Mouse (Mus musculus) midbrain, embryonic 11.5 days (tissue): ENCODE results near the gene Zfp758. TPM values are rescaled to one million over a fixed set of nuclear protein-coding genes. Genes with fewer than 3 reads are reported as not detected.
"Not testable (repeated sequence)": the region's sequence is repeated elsewhere in the genome, so short reads cannot be mapped to it uniquely, and the experiment has no call there.

Experiments
- ATAC-seq: fragments of 200-750 bp; cut with Nextera tagmentation; 2 replicates; pipeline ENCODE4 v1.8.0; 2017; ENCODE audit warnings: moderate TSS enrichment, moderate library complexity; ENCODE audit not compliant: low FRiP score
- DNase-seq: peaks from one replicate; pipeline ENCODE4 v3.0.0; 2015; ENCODE audit warnings: low spot score; ENCODE audit errors: missing footprints
- H3K27ac ChIP-seq: fragments of 300-500 bp; sonication (generic); 2 replicates; pipeline ENCODE4 v1.5.1; 2014; ENCODE audit warnings: low read depth, low read length
- H3K27me3 ChIP-seq: fragments of 300-500 bp; sonication (generic); 2 replicates; pipeline ENCODE4 v1.6.1; 2014; ENCODE audit warnings: mild to moderate bottlenecking, low read length, moderate library complexity, mixed read lengths; ENCODE audit not compliant: control insufficient read depth, insufficient read depth
- H3K36me3 ChIP-seq: fragments of 300-500 bp; sonication (generic); 2 replicates; pipeline ENCODE4 v1.6.1; 2014; ENCODE audit warnings: mild to moderate bottlenecking, low read length, moderate library complexity, mixed read lengths; ENCODE audit not compliant: control insufficient read depth, insufficient read depth
- H3K4me1 ChIP-seq: fragments of 300-500 bp; sonication (generic); 2 replicates; pipeline ENCODE4 v1.6.1; 2014; ENCODE audit warnings: low read length; ENCODE audit not compliant: control insufficient read depth, insufficient read depth
- H3K4me2 ChIP-seq: fragments of 300-500 bp; sonication (generic); 2 replicates; pipeline ENCODE4 v1.6.1; 2014; ENCODE audit warnings: mild to moderate bottlenecking, moderate library complexity
- H3K4me3 ChIP-seq: fragments of 300-500 bp; sonication (generic); 2 replicates; pipeline ENCODE4 v1.5.1; 2014; ENCODE audit warnings: low read depth, low read length
- H3K9ac ChIP-seq: fragments of 300-500 bp; sonication (generic); 2 replicates; pipeline ENCODE4 v1.6.1; 2014; ENCODE audit warnings: low read length
- H3K9me3 ChIP-seq: fragments of 300-500 bp; sonication (generic); 2 replicates; pipeline ENCODE4 v1.6.1; 2016; ENCODE audit warnings: low read length; ENCODE audit not compliant: control insufficient read depth
- WGBS: fragments of 180-500 bp; shearing (Covaris S2); extraction: QIAGEN DNeasy Blood & Tissue Kit; methylation state at CpG from one replicate; pipeline ENCODE4 v1.1.7; 2014; 5-methylcytosine and 5-hydroxymethylcytosine counted together
- polyA plus RNA-seq: library from polyadenylated mRNA; unstranded; fragments of >200 nt; fragmentation: Nextera tagmentation; extraction: Ambion mirVana; gene quantifications from 2 replicates; pipeline ENCODE4 v1.2.1, GENCODE M21; 2014

Gene Zfp758
- polyA plus RNA-seq = 11.9 and 14.8 TPM in 2 replicates

GRCm38 (mm10) chr17:22361101-22361781 lies at the start of gene Zfp758, which contains the start of gene Zfp944:
Gene Zfp758 (plus strand): TSS chr17:22361453.
Gene Zfp944 (minus strand): TSS chr17:22361400.
- H3K36me3 ChIP-seq, H3K4me1 ChIP-seq, H3K9me3 ChIP-seq, H3K27me3 ChIP-seq: not testable (repeated sequence)
- Histone ChIP-seq H3K4me2 (peak within 1 kb of the TSS; percentile 52), H3K4me3 (peak within 1 kb of the TSS; percentile 48), H3K27ac (peak within 1 kb of the TSS; percentile 72; the same call in 1 of the 2 replicates), H3K9ac (peak within 1 kb of the TSS; percentile 53)
- peak; percentile 99 for ATAC-seq
- DNase-seq = peak; percentile 96
- under 1% methylated on average over 27 of the region's 43 CpGs for WGBS

GRCm38 (mm10) chr17:22314219-22314618 lies 47.0 kb upstream of the Zfp758 start:
- WGBS = 0% methylated on average over 3 of the region's 3 CpGs
- not testable (repeated sequence) for H3K4me1 ChIP-seq, H3K9me3 ChIP-seq, H3K27me3 ChIP-seq, H3K36me3 ChIP-seq, DNase-seq
- Histone ChIP-seq H3K9ac (peak overlapping the region; percentile 64), H3K4me2 (peak overlapping the region; percentile 42; the same call in 1 of the 2 replicates), H3K27ac (peak overlapping the region; percentile 63; the same call in 1 of the 2 replicates), H3K4me3 (peak overlapping the region; percentile 50)
- ATAC-seq = peak; percentile 81

GRCm38 (mm10) chr17:22314730-22315226 lies 46.5 kb upstream of the Zfp758 start, which contains the start of gene CT030661.1:
Gene CT030661.1 (minus strand): TSS chr17:22314837.
- H3K9me3 ChIP-seq, H3K27me3 ChIP-seq, H3K36me3 ChIP-seq, H3K4me1 ChIP-seq: not testable (repeated sequence)
- WGBS = 0% methylated on average over 20 of the region's 20 CpGs
- ATAC-seq (peak; percentile 99), DNase-seq (peak; percentile 99)
- H3K27ac ChIP-seq = peak within 1 kb of the TSS; percentile 63; the same call in 1 of the 2 replicates
- H3K4me2 ChIP-seq = peak within 1 kb of the TSS; percentile 42; the same call in 1 of the 2 replicates
- peak within 1 kb of the TSS; percentile 64 for H3K9ac ChIP-seq
- peak within 1 kb of the TSS; percentile 50 for H3K4me3 ChIP-seq

GRCm38 (mm10) chr17:22315247-22315646 lies 46.0 kb upstream of the Zfp758 start:
- Histone ChIP-seq H3K9ac (peak overlapping the region; percentile 64; the same call in 1 of the 2 replicates), H3K4me3 (peak overlapping the region; percentile 50), H3K4me2 (peak overlapping the region; percentile 42; the same call in 1 of the 2 replicates)
- not testable (repeated sequence) for DNase-seq, H3K4me1 ChIP-seq, H3K9me3 ChIP-seq, H3K36me3 ChIP-seq, H3K27me3 ChIP-seq, H3K27ac ChIP-seq
- 17% methylated on average over 2 of the region's 2 CpGs for WGBS
- peak; percentile 20 for ATAC-seq

- Histone ChIP-seq H3K9me3 (no peaks in the 10 kb centered on the region), H3K27ac (no peak overlapping the region), H3K9ac (no peak overlapping the region), H3K4me2 (no peak overlapping the region), H3K36me3 (peaks cover 2% of the 10 kb centered on the region; the same call in 1 of the 2 replicates), H3K4me1 (no peaks in the 10 kb centered on the region), H3K4me3 (no peak overlapping the region), H3K27me3 (no peaks in the 10 kb centered on the region)
- ATAC-seq (0 out of 2 replicates have a peak, but pooled peaks have one; percentile 54), DNase-seq (peak; percentile 88)
These were observed 8.5 kb upstream of the Zfp758 start for GRCm38 (mm10) chr17:22352794-22353193.

- Histone ChIP-seq H3K4me2 (peak overlapping the region; percentile 52), H3K36me3 (no peaks in the 10 kb centered on the region), H3K4me1 (peaks cover 8% of the 10 kb centered on the region), H3K4me3 (peak overlapping the region; percentile 48), H3K27ac (no peak overlapping the region), H3K9ac (peak overlapping the region; percentile 48; the same call in 1 of the 2 replicates), H3K27me3 (no peaks in the 10 kb centered on the region), H3K9me3 (peaks cover 8% of the 10 kb centered on the region; the same call in 1 of the 2 replicates)
- DNase-seq (peak; percentile 83), ATAC-seq (peak; percentile 8; the same call in 1 of the 2 replicates)
- 34% methylated on average over 5 of the region's 5 CpGs for WGBS
These were observed 681 bp upstream of the Zfp758 start for GRCm38 (mm10) chr17:22360572-22360971.

GRCm38 (mm10) chr17:22363895-22364294 lies 2.6 kb downstream of the Zfp758 start:
- no peak overlapping the region for H3K4me2 ChIP-seq
- DNase-seq (no peak), ATAC-seq (no peak)
- 89% methylated on average over 3 of the region's 3 CpGs for WGBS
- H3K4me1 ChIP-seq = peaks cover 8% of the 10 kb centered on the region
- no peak overlapping the region for H3K4me3 ChIP-seq
- peaks cover 11% of the 10 kb centered on the region; the same call in 1 of the 2 replicates for H3K9me3 ChIP-seq
- H3K27me3 ChIP-seq = no peaks in the 10 kb centered on the region
- H3K9ac ChIP-seq = no peak overlapping the region
- no peak overlapping the region for H3K27ac ChIP-seq
- peaks cover 2% of the 10 kb centered on the region; the same call in 1 of the 2 replicates for H3K36me3 ChIP-seq

- no peak for DNase-seq
- H3K27ac ChIP-seq = no peak overlapping the region
- no peaks in the 10 kb centered on the region for H3K36me3 ChIP-seq
- H3K9me3 ChIP-seq = no peaks in the 10 kb centered on the region
- ATAC-seq = no peak
- H3K4me1 ChIP-seq = no peaks in the 10 kb centered on the region
- H3K4me2 ChIP-seq = no peak overlapping the region
- no peak overlapping the region for H3K9ac ChIP-seq
- H3K27me3 ChIP-seq = no peaks in the 10 kb centered on the region
- WGBS = 74% methylated on average over 2 of the region's 2 CpGs
- H3K4me3 ChIP-seq = no peak overlapping the region
These were observed 49.5 kb downstream of the Zfp758 start for GRCm38 (mm10) chr17:22410756-22411155.

- Histone ChIP-seq H3K27ac (no peak overlapping the region), H3K4me1 (no peaks in the 10 kb centered on the region), H3K9ac (no peak overlapping the region), H3K27me3 (no peaks in the 10 kb centered on the region), H3K9me3 (no peaks in the 10 kb centered on the region), H3K4me2 (no peak overlapping the region), H3K36me3 (no peaks in the 10 kb centered on the region), H3K4me3 (no peak overlapping the region)
- DNase-seq (peak; percentile 96), ATAC-seq (peak; percentile 76)
- under 1% methylated on average over 3 of the region's 3 CpGs for WGBS
These were observed 56.3 kb downstream of the Zfp758 start for GRCm38 (mm10) chr17:22417510-22417909.
